Mouse (Mus musculus): ENCODE measurements at regions not wholly inside any gene's neighbourhood (a gene's known extent, or its start where the extent isn't known, plus 50 kb on each side); places are given as distances from the start of the nearest gene placed in this dataset.

GRCm38 (mm10) chr8:89634864-89635263 is 590.9 kb upstream of the Sall1 start:
- no peak for DNase-seq (ENCODE audit: low read depth)
- TF ChIP-seq POLR2A (IDR thresholded peaks at IDR 0.05; ENCODE audit: borderline replicate concordance, extremely low read depth, insufficient read depth, insufficient read length, poor library complexity, severe bottlenecking), result no peak

GRCm38 (mm10) chr8:89632304-89632703 is 588.3 kb upstream of the Sall1 start:
- TF ChIP-seq POLR2A (IDR thresholded peaks at IDR 0.05; ENCODE audit: borderline replicate concordance, extremely low read depth, insufficient read depth, insufficient read length, poor library complexity, severe bottlenecking) (no peak), CTCF (IDR thresholded peaks at IDR 0.05; ENCODE audit: borderline replicate concordance, extremely low read depth, insufficient read depth, insufficient read length) (no peak)
- peak; percentile 49 for DNase-seq (ENCODE audit: low read depth)

- TF ChIP-seq CTCF (IDR thresholded peaks at IDR 0.05; ENCODE audit: borderline replicate concordance, extremely low read depth, insufficient read depth, insufficient read length) (0 out of 2 replicates have a peak, but pooled peaks have one; percentile 15), POLR2A (IDR thresholded peaks at IDR 0.05; ENCODE audit: borderline replicate concordance, extremely low read depth, insufficient read depth, insufficient read length, poor library complexity, severe bottlenecking) (no peak)
- no peak for DNase-seq (ENCODE audit: low read depth)
Measured at GRCm38 (mm10) chr8:89630540-89630939, 586.6 kb upstream of the Sall1 start.

- no peak for DNase-seq (ENCODE audit: low read depth)
- TF ChIP-seq CTCF (IDR thresholded peaks at IDR 0.05; ENCODE audit: borderline replicate concordance, extremely low read depth, insufficient read depth, insufficient read length) (no peak), POLR2A (IDR thresholded peaks at IDR 0.05; ENCODE audit: borderline replicate concordance, extremely low read depth, insufficient read depth, insufficient read length, poor library complexity, severe bottlenecking) (no peak)
Measured at GRCm38 (mm10) chr8:89618089-89618488, 574.1 kb upstream of the Sall1 start.

- TF ChIP-seq POLR2A (IDR thresholded peaks at IDR 0.05; ENCODE audit: borderline replicate concordance, extremely low read depth, insufficient read depth, insufficient read length, poor library complexity, severe bottlenecking) (no peak), CTCF (IDR thresholded peaks at IDR 0.05; ENCODE audit: borderline replicate concordance, extremely low read depth, insufficient read depth, insufficient read length) (no peak)
- no peak for DNase-seq (ENCODE audit: low read depth)
Measured at GRCm38 (mm10) chr8:89615863-89616558, 572.0 kb upstream of the Sall1 start.

GRCm38 (mm10) chr8:89609074-89609473 is 565.1 kb upstream of the Sall1 start:
- TF ChIP-seq CTCF (IDR thresholded peaks at IDR 0.05; ENCODE audit: borderline replicate concordance, extremely low read depth, insufficient read depth, insufficient read length), result no peak
- TF ChIP-seq POLR2A (IDR thresholded peaks at IDR 0.05; ENCODE audit: borderline replicate concordance, extremely low read depth, insufficient read depth, insufficient read length, poor library complexity, severe bottlenecking), result no peak
- DNase-seq (ENCODE audit: low read depth), result peak; percentile 20

GRCm38 (mm10) chr8:89605905-89606468 is 562.0 kb upstream of the Sall1 start:
- no peak for TF ChIP-seq POLR2A (IDR thresholded peaks at IDR 0.05; ENCODE audit: borderline replicate concordance, extremely low read depth, insufficient read depth, insufficient read length, poor library complexity, severe bottlenecking)
- TF ChIP-seq CTCF (IDR thresholded peaks at IDR 0.05; ENCODE audit: borderline replicate concordance, extremely low read depth, insufficient read depth, insufficient read length), result no peak
- DNase-seq (ENCODE audit: low read depth), result no peak

- DNase-seq (ENCODE audit: low read depth), result peak; percentile 46
- TF ChIP-seq CTCF (IDR thresholded peaks at IDR 0.05; ENCODE audit: borderline replicate concordance, extremely low read depth, insufficient read depth, insufficient read length) (no peak), POLR2A (IDR thresholded peaks at IDR 0.05; ENCODE audit: borderline replicate concordance, extremely low read depth, insufficient read depth, insufficient read length, poor library complexity, severe bottlenecking) (no peak)
Measured at GRCm38 (mm10) chr8:89604461-89604860, 560.5 kb upstream of the Sall1 start.

GRCm38 (mm10) chr8:89596380-89596779 is 552.4 kb upstream of the Sall1 start:
- TF ChIP-seq POLR2A (IDR thresholded peaks at IDR 0.05; ENCODE audit: borderline replicate concordance, extremely low read depth, insufficient read depth, insufficient read length, poor library complexity, severe bottlenecking) (no peak), CTCF (IDR thresholded peaks at IDR 0.05; ENCODE audit: borderline replicate concordance, extremely low read depth, insufficient read depth, insufficient read length) (no peak)
- peak; percentile 22 for DNase-seq (ENCODE audit: low read depth)

- DNase-seq (ENCODE audit: low read depth), result no peak
Measured at GRCm38 (mm10) chr8:89583091-89583490, 539.1 kb upstream of the Sall1 start.

GRCm38 (mm10) chr8:89582566-89582965 is 538.6 kb upstream of the Sall1 start:
- TF ChIP-seq POLR2A (IDR thresholded peaks at IDR 0.05; ENCODE audit: borderline replicate concordance, extremely low read depth, insufficient read depth, insufficient read length, poor library complexity, severe bottlenecking), result no peak
- TF ChIP-seq CTCF (IDR thresholded peaks at IDR 0.05; ENCODE audit: borderline replicate concordance, extremely low read depth, insufficient read depth, insufficient read length), result no peak
- no peak for DNase-seq (ENCODE audit: low read depth)

More at GRCm38 (mm10) chr8:89583091-89583490, 539.1 kb upstream of the Sall1 start:
- TF ChIP-seq POLR2A (IDR thresholded peaks at IDR 0.05; ENCODE audit: borderline replicate concordance, extremely low read depth, insufficient read depth, insufficient read length, poor library complexity, severe bottlenecking) (no peak), CTCF (IDR thresholded peaks at IDR 0.05; ENCODE audit: borderline replicate concordance, extremely low read depth, insufficient read depth, insufficient read length) (no peak)

- DNase-seq (ENCODE audit: low read depth), result peak; percentile 92
- TF ChIP-seq CTCF (IDR thresholded peaks at IDR 0.05; ENCODE audit: borderline replicate concordance, extremely low read depth, insufficient read depth, insufficient read length) (peak; percentile 94), POLR2A (IDR thresholded peaks at IDR 0.05; ENCODE audit: borderline replicate concordance, extremely low read depth, insufficient read depth, insufficient read length, poor library complexity, severe bottlenecking) (no peak)
Measured at GRCm38 (mm10) chr8:89571816-89572215, 527.9 kb upstream of the Sall1 start.
